ENCODE assay signal across 30 mouse cellular contexts in genomic region chr1:85973468-85973877, GRCm38 (mm10). TPM values are rescaled to one million over a fixed set of nuclear protein-coding genes. Genes with fewer than 3 reads are reported as not detected.
"Had no signal": no experiment of that assay in that cellular context is flagged by ENCODE, and none has a peak within 500 bp of the region (broad histone marks: within the 10 kb centered on the region; RNA-seq: fewer than 3 reads in every experiment).

No protein-coding gene starts in this region.

- ATAC-seq: hindbrain, embryonic 16.5 days; intestine, embryonic 15.5 days; intestine, postnatal 0 days; liver, embryonic 12.5 days had no signal

- H3K9ac ChIP-seq: heart, embryonic 12.5 days; hindbrain, embryonic 12.5 days; hindbrain, embryonic 14.5 days; intestine, embryonic 15.5 days; kidney, embryonic 15.5 days; limb, embryonic 13.5 days; limb, embryonic 15.5 days; liver, embryonic 12.5 days; liver, embryonic 14.5 days had no signal

- H3K27me3 ChIP-seq: heart, embryonic 12.5 days; hindbrain, embryonic 12.5 days; intestine, embryonic 15.5 days; kidney, embryonic 15.5 days; limb, embryonic 13.5 days; limb, embryonic 15.5 days; liver, embryonic 12.5 days had no signal

- H3K36me3 ChIP-seq: heart, embryonic 10.5 days; heart, embryonic 12.5 days; hindbrain, embryonic 10.5 days; hindbrain, embryonic 12.5 days; intestine, embryonic 15.5 days; kidney, embryonic 15.5 days; limb, embryonic 13.5 days; limb, embryonic 15.5 days; liver, embryonic 12.5 days had no signal

- DNase-seq: gastrocnemius, postnatal 25 days; heart, adult 18-20 months; heart, postnatal 10 days; heart, postnatal 4 days; kidney, adult 18-20 months; kidney, adult 9 months; kidney, postnatal 14 days; kidney, postnatal 36 days; layer of hippocampus, adult 9-11 months; layer of hippocampus, postnatal 36 days; left cerebral cortex, postnatal 4 days had no signal

- H3K4me2 ChIP-seq: heart, embryonic 12.5 days; hindbrain, embryonic 12.5 days; hindbrain, embryonic 14.5 days; intestine, embryonic 15.5 days; kidney, embryonic 15.5 days; limb, embryonic 13.5 days; limb, embryonic 15.5 days; liver, embryonic 12.5 days had no signal

- H3K4me3 ChIP-seq: heart, embryonic 10.5 days; heart, embryonic 12.5 days; hindbrain, embryonic 10.5 days; hindbrain, embryonic 12.5 days; intestine, embryonic 15.5 days; kidney, embryonic 15.5 days; limb, embryonic 13.5 days; limb, embryonic 15.5 days; liver, embryonic 12.5 days had no signal

- H3K4me1 ChIP-seq: heart, embryonic 10.5 days; heart, embryonic 12.5 days; hindbrain, embryonic 10.5 days; hindbrain, embryonic 12.5 days; intestine, embryonic 15.5 days; kidney, embryonic 15.5 days; limb, embryonic 15.5 days; liver, embryonic 12.5 days had no signal

- H3K27ac ChIP-seq: heart, embryonic 10.5 days; hindbrain, embryonic 10.5 days; hindbrain, embryonic 12.5 days; hindbrain, embryonic 14.5 days; intestine, embryonic 15.5 days; kidney, embryonic 15.5 days; kidney, postnatal 0 days; limb, embryonic 13.5 days; limb, embryonic 15.5 days; liver, embryonic 12.5 days; liver, embryonic 14.5 days had no signal

- H3K9me3 ChIP-seq: heart, embryonic 10.5 days; heart, embryonic 12.5 days; hindbrain, embryonic 10.5 days; hindbrain, embryonic 12.5 days; intestine, embryonic 15.5 days; kidney, embryonic 15.5 days; limb, embryonic 13.5 days; limb, embryonic 15.5 days; liver, embryonic 12.5 days had no signal

RNA-seq across cellular contexts. Expression of gene Gpr55, which starts 12.7 kb away (rescaled TPM):
- polyA plus RNA-seq: heart, embryonic 10.5 days; hindbrain, embryonic 10.5 days; limb, embryonic 11.5 days; liver, embryonic 12.5 days had no signal

RNA-seq across cellular contexts. Expression of gene Spata3, which starts 43.1 kb away (rescaled TPM):
- polyA plus RNA-seq: heart, embryonic 10.5 days; heart, embryonic 12.5 days; heart, embryonic 14.5 days; heart, embryonic 16.5 days; hindbrain, embryonic 10.5 days; hindbrain, embryonic 12.5 days; intestine, embryonic 15.5 days; intestine, postnatal 0 days; kidney, embryonic 15.5 days; large intestine, adult 2 months; limb, embryonic 11.5 days; limb, embryonic 13.5 days; limb, embryonic 15.5 days; liver, adult 2 months had no signal

RNA-seq across cellular contexts. Expression of gene 4933407L21Rik, which starts 45.2 kb away (rescaled TPM):
- polyA plus RNA-seq: heart, embryonic 10.5 days; heart, embryonic 12.5 days; liver, adult 2 months; liver, embryonic 12.5 days had no signal
